Mouse (Mus musculus) embryonic facial prominence, embryonic 14.5 days (tissue): ENCODE measurements around the gene Gm11567. TPM values are rescaled to one million over a fixed set of nuclear protein-coding genes. Genes with fewer than 3 reads are reported as not detected.
"Not testable (repeated sequence)": the region's sequence is repeated elsewhere in the genome, so short reads cannot be mapped to it uniquely, and the experiment has no call there.

Experiments
- ATAC-seq: fragments of 200-750 bp; cut with Nextera tagmentation; 2 replicates; pipeline ENCODE4 v1.8.0; 2017; ENCODE audit warnings: low read depth, moderate number of reproducible peaks, moderate TSS enrichment
- DNase-seq: peaks from one replicate; pipeline ENCODE4 v3.0.0-alpha.2; 2015; ENCODE audit warnings: low spot score
- H3K27ac ChIP-seq: fragments of 300-500 bp; sonication (generic); replicated peaks from 2 replicates; pipeline ENCODE4 v1.5.1; 2014; ENCODE audit warnings: low read depth, mild to moderate bottlenecking, low read length, moderate library complexity
- H3K27me3 ChIP-seq: fragments of 300-500 bp; sonication (generic); replicated peaks from 2 replicates; pipeline ENCODE4 v1.6.1; 2014; ENCODE audit warnings: low read length; ENCODE audit not compliant: control insufficient read depth, insufficient read depth
- H3K36me3 ChIP-seq: fragments of 300-500 bp; sonication (generic); 2 replicates; pipeline ENCODE4 v1.6.1; 2014; ENCODE audit warnings: low read length, mixed read lengths; ENCODE audit not compliant: control insufficient read depth, insufficient read depth
- H3K4me1 ChIP-seq: fragments of 300-500 bp; sonication (generic); 2 replicates; pipeline ENCODE4 v1.6.1; 2014; ENCODE audit warnings: antibody characterized with exemption, low read length; ENCODE audit not compliant: control insufficient read depth, insufficient read depth
- H3K4me2 ChIP-seq: fragments of 300-500 bp; sonication (generic); 2 replicates; pipeline ENCODE4 v1.6.1; 2014; ENCODE audit warnings: low read depth, mild to moderate bottlenecking, low read length, moderate library complexity, mixed read lengths
- H3K4me3 ChIP-seq: fragments of 300-500 bp; sonication (generic); 2 replicates; pipeline ENCODE4 v1.5.1; 2014; ENCODE audit warnings: low read depth, mild to moderate bottlenecking, low read length
- H3K9ac ChIP-seq: fragments of 300-500 bp; sonication (generic); 2 replicates; pipeline ENCODE4 v1.6.1; 2014; ENCODE audit warnings: low read depth, mild to moderate bottlenecking, low read length, moderate library complexity, mixed read lengths
- H3K9me3 ChIP-seq: fragments of 300-500 bp; sonication (generic); 2 replicates; pipeline ENCODE4 v1.6.1; 2016; ENCODE audit warnings: low read length; ENCODE audit not compliant: control insufficient read depth
- WGBS: fragments of 180-500 bp; shearing (Covaris S2); extraction: QIAGEN DNeasy Blood & Tissue Kit; methylation state at CpG from one replicate; pipeline ENCODE4 v1.1.7; 2014; 5-methylcytosine and 5-hydroxymethylcytosine counted together
- polyA plus RNA-seq: library from polyadenylated mRNA; unstranded; fragments of >200 nt; fragmentation: Nextera tagmentation; extraction: Ambion mirVana; gene quantifications from 2 replicates; pipeline ENCODE4 v1.2.1, GENCODE M21; 2014

Gm11567 gene
- polyA plus RNA-seq, 1 experiment from 2014 or later, result not detected

- not testable (repeated sequence) for ATAC-seq, H3K27me3 ChIP-seq, H3K36me3 ChIP-seq, H3K4me1 ChIP-seq, H3K9ac ChIP-seq, H3K9me3 ChIP-seq, H3K4me2 ChIP-seq, H3K4me3 ChIP-seq, DNase-seq, H3K27ac ChIP-seq
- 50% methylated on average over 1 of the region's 1 CpGs for WGBS
Measured at GRCm38 (mm10) chr11:99873089-99873488, 5.9 kb upstream of the Gm11567 start, which contains the start of gene Krtap9-1. TSS of gene Krtap9-1 (plus strand) at chr11:99873389.

GRCm38 (mm10) chr11:99907620-99908019, 28.6 kb downstream of the Gm11567 start, which contains the start of gene Krtap31-1:
TSS of gene Krtap31-1 (plus strand) at chr11:99907920.
- DNase-seq (no peak), ATAC-seq (no peak)
- no peak within 1 kb of the TSS for H3K27ac ChIP-seq
- no peaks in the 10 kb centered on the region for H3K9me3 ChIP-seq
- no peak within 1 kb of the TSS for H3K4me2 ChIP-seq
- H3K27me3 ChIP-seq, result no peaks in the 10 kb centered on the region
- no peaks in the 10 kb centered on the region for H3K36me3 ChIP-seq
- 73% methylated on average over 1 of the region's 2 CpGs for WGBS
- H3K4me3 ChIP-seq, result no peak within 1 kb of the TSS
- no peaks in the 10 kb centered on the region for H3K4me1 ChIP-seq
- H3K9ac ChIP-seq, result no peak within 1 kb of the TSS

GRCm38 (mm10) chr11:99914451-99914850, 35.5 kb downstream of the Gm11567 start, which contains the start of gene Gm11565:
TSS of gene Gm11565 (plus strand) at chr11:99914751.
- no peaks in the 10 kb centered on the region for H3K27me3 ChIP-seq
- no peak within 1 kb of the TSS for H3K4me3 ChIP-seq
- H3K36me3 ChIP-seq, result no peaks in the 10 kb centered on the region
- WGBS, result 81% methylated on average over 3 of the region's 3 CpGs
- no peak within 1 kb of the TSS for H3K9ac ChIP-seq
- no peak within 1 kb of the TSS for H3K27ac ChIP-seq
- no peak within 1 kb of the TSS for H3K4me2 ChIP-seq
- H3K9me3 ChIP-seq, result no peaks in the 10 kb centered on the region
- DNase-seq (no peak), ATAC-seq (no peak)
- H3K4me1 ChIP-seq, result no peaks in the 10 kb centered on the region

Other genes starting within 250 kb of the Gm11567 start
- not detected in 2 replicates for gene Krtap4-2, start 244.1 kb upstream of the Gm11567 start, polyA plus RNA-seq
- 0.29 TPM in 1 of 2 replicates, not detected in the other for gene Krtap4-7, start 235.1 kb upstream of the Gm11567 start, polyA plus RNA-seq
- gene Gm11555, start 229.0 kb upstream of the Gm11567 start, polyA plus RNA-seq, result not detected in 2 replicates
- 0.17 TPM in 1 of 2 replicates, not detected in the other for gene Gm11563, start 220.2 kb upstream of the Gm11567 start, polyA plus RNA-seq
- gene Krtap4-6, start 213.2 kb upstream of the Gm11567 start, polyA plus RNA-seq, result not detected in 2 replicates
- gene Gm14190, start 188.4 kb upstream of the Gm11567 start, polyA plus RNA-seq, result not detected in 2 replicates
- gene Gm14180, start 144.9 kb upstream of the Gm11567 start, polyA plus RNA-seq, result not detected in 2 replicates
- not detected in 2 replicates for gene Gm11595, start 106.3 kb upstream of the Gm11567 start, polyA plus RNA-seq
- gene Krtap4-8, start 98.5 kb upstream of the Gm11567 start, polyA plus RNA-seq, result not detected in 2 replicates
- gene Krtap4-9, start 94.0 kb upstream of the Gm11567 start, polyA plus RNA-seq, result not detected in 2 replicates
- not detected in 2 replicates for gene Gm11596, start 85.7 kb upstream of the Gm11567 start, polyA plus RNA-seq
- gene Gm11569, start 80.3 kb upstream of the Gm11567 start, polyA plus RNA-seq, result not detected in 2 replicates
- gene Gm11554, start 74.7 kb upstream of the Gm11567 start, polyA plus RNA-seq, result not detected in 2 replicates
- gene Krtap4-13, start 69.3 kb upstream of the Gm11567 start, polyA plus RNA-seq, result not detected in 2 replicates
- gene Gm11564, start 63.5 kb upstream of the Gm11567 start, polyA plus RNA-seq, result not detected in 2 replicates
- not detected in 2 replicates for gene 2300003K06Rik, start 41.1 kb upstream of the Gm11567 start, polyA plus RNA-seq
- not detected in 2 replicates for gene Krtap4-16, start 27.6 kb upstream of the Gm11567 start, polyA plus RNA-seq
- not detected in 2 replicates for gene Gm11568, start 21.3 kb upstream of the Gm11567 start, polyA plus RNA-seq
- gene Gm11559, start 14.7 kb upstream of the Gm11567 start, polyA plus RNA-seq, result not detected in 2 replicates
- not detected in 2 replicates for gene Krtap9-1, start 5.8 kb upstream of the Gm11567 start, polyA plus RNA-seq
- not detected in 2 replicates for gene Krtap31-1, start 28.7 kb downstream of the Gm11567 start, polyA plus RNA-seq
- not detected in 2 replicates for gene Gm11565, start 35.6 kb downstream of the Gm11567 start, polyA plus RNA-seq
- gene Krtap31-2, start 57.1 kb downstream of the Gm11567 start, polyA plus RNA-seq, result not detected in 2 replicates
- not detected in 2 replicates for gene Krtap9-5, start 69.3 kb downstream of the Gm11567 start, polyA plus RNA-seq
- not detected in 2 replicates for gene Krtap29-1, start 99.9 kb downstream of the Gm11567 start, polyA plus RNA-seq
- 0.26 TPM in 1 of 2 replicates, not detected in the other for gene Krtap16-1, start 107.4 kb downstream of the Gm11567 start, polyA plus RNA-seq
- 0.38 and 0.63 TPM in 2 replicates for gene Krtap17-1, start 114.8 kb downstream of the Gm11567 start, polyA plus RNA-seq
- 0.20 and 0.54 TPM in 2 replicates for gene Krt33a, start 137.0 kb downstream of the Gm11567 start, polyA plus RNA-seq
- gene Krt33b, start 150.7 kb downstream of the Gm11567 start, polyA plus RNA-seq, result 0.96 and 1.3 TPM in 2 replicates
- gene Krt34, start 162.4 kb downstream of the Gm11567 start, polyA plus RNA-seq, result 0.40 TPM in 1 of 2 replicates, not detected in the other
- 0.30 and 1.3 TPM in 2 replicates for gene Krt31, start 171.4 kb downstream of the Gm11567 start, polyA plus RNA-seq
- gene Krt32, start 209.0 kb downstream of the Gm11567 start, polyA plus RNA-seq, result 0.79 and 1.4 TPM in 2 replicates
- 1.5 and 2.9 TPM in 2 replicates for gene Krt35, start 217.1 kb downstream of the Gm11567 start, polyA plus RNA-seq
- gene Krt36, start 226.4 kb downstream of the Gm11567 start, polyA plus RNA-seq, result 0.28 and 0.29 TPM in 2 replicates
- 9.6 and 60.5 TPM in 2 replicates for gene Krt13, start 242.4 kb downstream of the Gm11567 start, polyA plus RNA-seq